9 mouse cellular contexts compared by ENCODE assay signal in the genomic region with DNA sequence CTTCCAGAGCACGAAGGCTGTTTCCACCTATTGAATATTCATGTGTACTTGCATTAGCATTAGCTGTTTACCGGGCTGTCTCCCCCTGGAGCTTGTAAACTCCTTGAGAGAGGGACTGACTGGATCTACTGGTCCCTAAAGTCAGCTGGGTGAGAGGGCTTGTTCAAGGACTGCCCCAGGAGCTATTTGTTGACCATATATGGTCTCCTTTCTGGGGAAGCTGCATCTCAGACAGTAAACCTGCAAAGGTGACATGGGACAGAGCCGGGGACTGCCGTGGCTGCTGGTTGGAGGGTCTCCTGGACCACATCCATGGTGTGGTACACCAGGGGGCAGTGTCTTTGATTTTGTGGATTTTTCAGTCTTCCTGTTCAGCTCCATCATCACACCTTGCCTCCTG. TPM values are rescaled to one million over a fixed set of nuclear protein-coding genes. Genes with fewer than 3 reads are reported as not detected.
DNase-seq lines count a peak whose midpoint lies in the region; ATAC-seq and TF ChIP-seq lines count a peak whose summit lies in the region.
"Had no signal": no experiment of that assay in that cellular context is flagged by ENCODE, and none has a peak within 500 bp of the region (broad histone marks: within the 10 kb centered on the region; RNA-seq: fewer than 3 reads in every experiment).

No protein-coding gene starts in this region.

- H3K27ac ChIP-seq in kidney, embryonic 15.5 days: peak overlapping the region; percentile 62
- no peak overlapping the region for H3K27ac ChIP-seq in forebrain, postnatal 0 days (ENCODE audit: low read depth, low read length)
- H3K27ac ChIP-seq in neural tube, embryonic 11.5 days (ENCODE audit: low read depth, low read length): peak overlapping the region; percentile 79; the same call in 1 of the 2 replicates
- H3K27ac ChIP-seq: hindbrain, embryonic 15.5 days had no signal

- no peak; the same call in 1 of the 2 replicates for TF ChIP-seq CTCF in forebrain, postnatal 0 days (IDR thresholded peaks at IDR 0.05; ENCODE audit: low read depth)

- ATAC-seq in kidney, embryonic 15.5 days (replicated peaks; ENCODE audit: low FRiP score): no peak
- ATAC-seq in forebrain, postnatal 0 days: no peak
- ATAC-seq in neural tube, embryonic 11.5 days (ENCODE audit: insufficient read depth, low FRiP score, low TSS enrichment): no peak

- DNase-seq in kidney, adult 18-20 months: no peak
- DNase-seq in embryo, embryonic 10.5 days (ENCODE audit: low spot score): peak; percentile 59
- no peak for DNase-seq in forebrain, postnatal 0 days
- no peak for DNase-seq in neural tube, embryonic 11.5 days (ENCODE audit: low spot score)
- no peak for DNase-seq in spleen, adult 12 weeks (ENCODE audit: low spot score)
- DNase-seq in cerebellum, adult 18-20 months: no peak

- no peaks in the 10 kb centered on the region for H3K27me3 ChIP-seq in kidney, embryonic 15.5 days
- H3K27me3 ChIP-seq in forebrain, postnatal 0 days (ENCODE audit: insufficient read depth, low read length): no peaks in the 10 kb centered on the region
- no peaks in the 10 kb centered on the region for H3K27me3 ChIP-seq in neural tube, embryonic 11.5 days (ENCODE audit: control insufficient read depth, insufficient read depth, low read length)
- H3K27me3 ChIP-seq: hindbrain, embryonic 15.5 days had no signal

- no peaks in the 10 kb centered on the region for H3K36me3 ChIP-seq in kidney, embryonic 15.5 days
- H3K36me3 ChIP-seq in forebrain, postnatal 0 days (ENCODE audit: insufficient read depth): no peaks in the 10 kb centered on the region
- H3K36me3 ChIP-seq in neural tube, embryonic 11.5 days (ENCODE audit: control insufficient read depth, insufficient read depth, low read length): no peaks in the 10 kb centered on the region
- H3K36me3 ChIP-seq: G1E; hindbrain, embryonic 15.5 days had no signal

- 18% methylated on average over 4 of the region's 4 CpGs for WGBS in kidney, embryonic 15.5 days
- WGBS in forebrain, postnatal 0 days: 23% methylated on average over 4 of the region's 4 CpGs
- 21% methylated on average over 4 of the region's 4 CpGs for WGBS in neural tube, embryonic 11.5 days

- H3K9me3 ChIP-seq in kidney, embryonic 15.5 days (replicated peaks): no peaks in the 10 kb centered on the region
- H3K9me3 ChIP-seq in forebrain, postnatal 0 days (ENCODE audit: low read length): no peaks in the 10 kb centered on the region
- H3K9me3 ChIP-seq in neural tube, embryonic 11.5 days (ENCODE audit: control insufficient read depth, low read length): no peaks in the 10 kb centered on the region
- H3K9me3 ChIP-seq: G1E; hindbrain, embryonic 15.5 days had no signal

- H3K4me2 ChIP-seq in kidney, embryonic 15.5 days: no peak overlapping the region
- no peak overlapping the region for H3K4me2 ChIP-seq in forebrain, postnatal 0 days (ENCODE audit: low read depth)
- no peak overlapping the region for H3K4me2 ChIP-seq in neural tube, embryonic 11.5 days (ENCODE audit: low read depth)
- H3K4me2 ChIP-seq: hindbrain, embryonic 15.5 days had no signal

- no peak overlapping the region for H3K9ac ChIP-seq in kidney, embryonic 15.5 days
- H3K9ac ChIP-seq in forebrain, postnatal 0 days: 0 out of 2 replicates have a peak overlapping the region, but pooled peaks have one; percentile 14
- H3K9ac ChIP-seq in neural tube, embryonic 11.5 days (ENCODE audit: low read length): no peak overlapping the region
- H3K9ac ChIP-seq: hindbrain, embryonic 15.5 days had no signal

- H3K4me1 ChIP-seq in kidney, embryonic 15.5 days: peaks cover 27% of the 10 kb centered on the region
- H3K4me1 ChIP-seq in forebrain, postnatal 0 days (ENCODE audit: insufficient read depth): peaks cover 11% of the 10 kb centered on the region
- peaks cover 8% of the 10 kb centered on the region for H3K4me1 ChIP-seq in neural tube, embryonic 11.5 days (ENCODE audit: control insufficient read depth, insufficient read depth, low read length)

- no peak overlapping the region for H3K4me3 ChIP-seq in kidney, embryonic 15.5 days (replicated peaks)
- no peak overlapping the region for H3K4me3 ChIP-seq in forebrain, postnatal 0 days (ENCODE audit: low read depth, low read length)
- no peak overlapping the region for H3K4me3 ChIP-seq in neural tube, embryonic 11.5 days (ENCODE audit: low read depth, low read length)
- H3K4me3 ChIP-seq: hindbrain, embryonic 15.5 days had no signal

RNA-seq across cellular contexts. Expression of a gene that starts 5.1 kb away (rescaled TPM):
- 77.3 and 85.7 TPM in 2 replicates for polyA plus RNA-seq in kidney, embryonic 15.5 days (2015; fragmentation: Nextera tagmentation; extraction: Ambion mirVana)
- total RNA-seq in forebrain, postnatal 0 days (2014; rRNA removed): 108 and 125 TPM in 2 replicates
- polyA plus RNA-seq in forebrain, postnatal 0 days (2015; fragmentation: Nextera tagmentation; extraction: Ambion mirVana): 146 and 157 TPM in 2 replicates
- polyA plus RNA-seq in neural tube, embryonic 11.5 days (2014; fragmentation: Nextera tagmentation; extraction: Ambion mirVana): 79.0 and 91.0 TPM in 2 replicates

RNA-seq across cellular contexts. Expression of a gene that starts 19.7 kb away (rescaled TPM):
- polyA plus RNA-seq in kidney, embryonic 15.5 days (2015; fragmentation: Nextera tagmentation; extraction: Ambion mirVana): 0.96 and 1.8 TPM in 2 replicates
- 0.69 TPM in 1 of 2 replicates, not detected in the other for total RNA-seq in forebrain, postnatal 0 days (2014; rRNA removed)
- polyA plus RNA-seq in forebrain, postnatal 0 days (2015; fragmentation: Nextera tagmentation; extraction: Ambion mirVana): 0.14 and 0.52 TPM in 2 replicates
- 1.2 and 1.4 TPM in 2 replicates for polyA plus RNA-seq in neural tube, embryonic 11.5 days (2014; fragmentation: Nextera tagmentation; extraction: Ambion mirVana)

RNA-seq across cellular contexts. Expression of a gene that starts 42.0 kb away (rescaled TPM):
- 4.0 and 4.3 TPM in 2 replicates for polyA plus RNA-seq in kidney, embryonic 15.5 days (2015; fragmentation: Nextera tagmentation; extraction: Ambion mirVana)
- total RNA-seq in forebrain, postnatal 0 days (2014; rRNA removed): 4.7 and 7.2 TPM in 2 replicates
- 4.3 and 4.4 TPM in 2 replicates for polyA plus RNA-seq in forebrain, postnatal 0 days (2015; fragmentation: Nextera tagmentation; extraction: Ambion mirVana)
- 1.5 and 2.7 TPM in 2 replicates for polyA plus RNA-seq in neural tube, embryonic 11.5 days (2014; fragmentation: Nextera tagmentation; extraction: Ambion mirVana)
